Mouse (Mus musculus) ES-CJ7 (cell line): ENCODE data around the gene Nkiras1.

Source experiments
- DNase-seq: peaks from one replicate; pipeline ENCODE4 v3.0.0; 2011; ENCODE audit warnings: low read depth, low spot score

Nkiras1 gene

GRCm38 (mm10) chr14:18274526-18274925 lies 3.6 kb downstream of the Nkiras1 start:
- DNase-seq, result no peak

- no peak for DNase-seq
Observed at GRCm38 (mm10) chr14:18280375-18280774, 9.4 kb downstream of the Nkiras1 start.

GRCm38 (mm10) chr14:18284581-18284980 lies 13.6 kb downstream of the Nkiras1 start:
- peak; percentile 16 for DNase-seq

- DNase-seq, result no peak
Observed at GRCm38 (mm10) chr14:18285476-18285875, 14.5 kb downstream of the Nkiras1 start.

- no peak for DNase-seq
Observed at GRCm38 (mm10) chr14:18286441-18286840, 15.5 kb downstream of the Nkiras1 start.

GRCm38 (mm10) chr14:18287391-18287790 lies 16.5 kb downstream of the Nkiras1 start:
- no peak for DNase-seq

GRCm38 (mm10) chr14:18292111-18292510 lies 21.2 kb downstream of the Nkiras1 start:
- no peak for DNase-seq

- no peak for DNase-seq
Observed at GRCm38 (mm10) chr14:18292578-18292977, 21.6 kb downstream of the Nkiras1 start.

GRCm38 (mm10) chr14:18297441-18297840 lies 26.5 kb downstream of the Nkiras1 start:
- DNase-seq, result no peak

GRCm38 (mm10) chr14:18298874-18299273 lies 27.9 kb downstream of the Nkiras1 start:
- DNase-seq, result no peak

- peak; percentile 19 for DNase-seq
Observed at GRCm38 (mm10) chr14:18300676-18301075, 29.7 kb downstream of the Nkiras1 start.

- DNase-seq, result no peak
Observed at GRCm38 (mm10) chr14:18301591-18301990, 30.7 kb downstream of the Nkiras1 start.

- no peak for DNase-seq
Observed at GRCm38 (mm10) chr14:18302750-18303149, 31.8 kb downstream of the Nkiras1 start.

GRCm38 (mm10) chr14:18303262-18303661 lies 32.3 kb downstream of the Nkiras1 start:
- no peak for DNase-seq

GRCm38 (mm10) chr14:18304165-18304564 lies 33.2 kb downstream of the Nkiras1 start:
- DNase-seq, result no peak

GRCm38 (mm10) chr14:18317457-18318411 lies 46.8 kb downstream of the Nkiras1 start:
- DNase-seq, result no peak

- peak; percentile 46 for DNase-seq
Observed at GRCm38 (mm10) chr14:18326968-18327672, 56.2 kb downstream of the Nkiras1 start.

GRCm38 (mm10) chr14:18330789-18331692 lies 60.1 kb downstream of the Nkiras1 start:
- DNase-seq, result peak; percentile 28

GRCm38 (mm10) chr14:18331693-18332131 lies 60.8 kb downstream of the Nkiras1 start, which contains the start of gene Ube2e1:
Gene Ube2e1, minus strand, starts transcription at chr14:18331859.
- DNase-seq, result peak; percentile 66
